Mouse (Mus musculus) urinary bladder, postnatal 4 days (tissue): ENCODE results near the gene Ppp1r9b.
A peak's percentile ranks its signal among the peaks of the same experiment; 100 is the strongest.

Experiments used
- DNase-seq, 2 experiments: peaks; one replicate each; pipeline ENCODE4 v3.0.0; 2021 to 2022; ENCODE audit warnings: low spot score in 2 of 2

Gene Ppp1r9b

GRCm38 (mm10) chr11:95022237-95022992, 31.6 kb downstream of the Ppp1r9b start:
- DNase-seq = no peak

DNA sequence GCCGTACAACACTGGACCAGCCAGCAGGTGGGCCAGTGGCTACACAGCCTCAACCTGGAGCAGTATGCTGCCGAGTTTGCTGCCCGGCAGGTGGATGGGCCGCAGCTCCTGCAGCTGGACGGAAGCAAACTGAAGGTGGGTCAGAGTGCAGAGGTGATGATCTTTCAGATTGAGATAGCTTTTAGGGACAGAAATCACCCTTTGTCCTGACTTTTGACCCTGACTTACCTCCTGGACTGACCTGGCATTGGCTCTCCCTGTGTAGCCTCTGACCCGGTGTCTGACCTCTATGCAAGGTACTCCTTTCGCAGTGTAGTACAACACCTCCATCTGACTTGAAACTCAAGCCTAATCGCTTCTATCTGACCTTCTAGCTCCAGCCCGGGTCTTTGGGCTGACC, 32.6 kb downstream of the Ppp1r9b start:
- no peak for DNase-seq

GRCm38 (mm10) chr11:95024439-95025184, 33.8 kb downstream of the Ppp1r9b start:
- DNase-seq = no peak

DNA sequence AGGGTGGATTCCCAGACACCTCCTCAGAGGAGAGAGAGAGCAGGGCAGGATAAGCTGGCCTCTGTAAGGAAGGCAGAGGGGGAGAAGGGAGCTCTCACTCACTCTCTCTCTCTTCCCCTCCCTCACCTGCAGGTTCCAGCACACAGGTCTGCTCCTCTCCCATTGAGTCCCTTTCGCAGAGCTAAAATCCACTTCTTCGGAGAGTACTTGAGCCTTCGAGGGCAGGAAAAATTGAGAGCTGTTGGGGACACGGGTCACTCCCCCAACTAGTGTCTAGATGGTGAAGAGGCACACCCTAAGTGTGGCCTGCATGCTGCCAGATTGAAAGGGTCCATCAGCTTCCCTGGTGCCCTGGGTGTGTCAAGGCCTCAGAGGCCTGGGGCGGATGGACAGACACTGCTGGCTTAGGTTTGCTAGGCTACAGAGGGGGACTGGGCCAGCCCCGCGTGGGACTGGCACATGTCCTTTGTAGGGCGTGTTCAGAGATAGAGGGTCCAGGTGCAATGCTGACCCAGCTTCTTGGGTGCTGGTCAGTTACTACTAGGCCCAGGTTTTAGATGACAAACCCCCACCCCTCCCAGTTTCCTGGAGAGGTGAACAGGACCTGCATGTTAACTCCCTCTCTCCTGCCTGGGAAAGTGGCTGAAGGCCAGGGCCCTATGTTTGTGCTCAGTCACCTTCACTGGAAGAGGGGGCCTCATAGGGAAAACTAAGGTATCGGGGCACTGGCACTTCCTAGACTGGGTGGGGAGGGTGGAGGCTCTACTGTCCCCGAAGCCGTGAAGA, 34.6 kb downstream of the Ppp1r9b start:
- no peak for DNase-seq

DNA sequence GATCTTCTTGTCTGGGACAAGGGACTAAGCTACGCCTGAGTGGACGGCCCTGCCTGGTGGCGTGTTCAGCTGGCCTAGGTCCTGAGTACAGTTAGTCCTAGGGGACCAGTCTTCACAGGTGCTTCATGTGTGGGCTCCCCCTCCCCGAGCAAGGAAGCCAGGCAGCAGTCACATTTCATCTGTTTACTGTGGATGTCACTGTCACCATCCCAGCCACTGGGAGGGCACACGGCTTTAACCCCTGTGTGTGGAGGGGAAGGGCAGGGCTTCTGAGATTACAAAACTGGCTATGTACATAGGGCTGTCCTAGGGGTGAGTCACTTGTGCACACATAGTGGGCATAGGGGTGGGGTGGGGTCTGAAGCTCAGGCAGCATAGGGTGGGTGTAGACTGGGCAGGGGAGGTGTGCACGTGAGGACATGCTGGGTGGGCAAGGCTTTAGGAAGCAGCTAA, 35.3 kb downstream of the Ppp1r9b start:
- no peak for DNase-seq

DNA sequence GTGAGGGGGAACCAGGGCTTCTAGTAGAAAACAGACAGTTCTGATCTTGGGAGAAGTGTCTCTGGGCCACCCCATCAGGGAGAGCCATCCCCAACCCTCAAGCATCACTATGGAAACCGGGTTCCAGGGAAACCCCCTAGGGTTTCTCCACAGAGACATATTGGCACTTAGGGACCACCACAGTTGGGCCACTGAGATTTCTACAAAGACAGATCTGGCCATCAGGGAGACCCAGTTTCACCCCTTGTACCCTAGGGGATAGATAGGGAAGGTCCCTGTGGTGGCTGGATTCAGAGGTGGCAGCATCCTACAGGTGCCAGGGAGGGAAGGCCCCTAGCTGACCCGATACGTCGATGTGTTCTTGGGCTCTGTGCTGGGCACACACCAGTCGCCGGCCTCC, 36.0 kb downstream of the Ppp1r9b start:
- DNase-seq = no peak

GRCm38 (mm10) chr11:95027850-95028470, 37.1 kb downstream of the Ppp1r9b start:
- no peak for DNase-seq

DNA sequence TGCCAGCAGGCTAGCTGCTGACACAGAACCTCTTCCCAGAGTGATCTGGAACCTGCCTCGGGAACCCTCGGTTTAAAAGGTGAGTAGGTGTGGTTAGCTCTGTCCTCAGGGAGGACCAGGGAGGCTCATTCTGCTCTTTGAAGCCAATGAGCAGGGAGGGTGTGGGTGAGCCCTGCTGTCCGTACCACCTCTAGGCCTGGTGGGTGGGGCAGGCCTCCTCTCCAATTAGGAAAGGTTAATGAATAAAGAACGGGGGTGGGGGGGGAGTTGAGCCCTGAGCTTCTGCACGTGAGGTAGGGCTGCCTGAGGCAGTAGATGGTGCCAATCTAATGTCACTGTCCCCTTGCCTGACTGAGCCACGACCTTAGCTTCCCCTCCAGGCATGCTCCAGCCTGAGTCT, 42.1 kb downstream of the Ppp1r9b start:
- DNase-seq = no peak

- DNase-seq = no peak
Observed at GRCm38 (mm10) chr11:95033617-95034016, 42.8 kb downstream of the Ppp1r9b start.

DNA sequence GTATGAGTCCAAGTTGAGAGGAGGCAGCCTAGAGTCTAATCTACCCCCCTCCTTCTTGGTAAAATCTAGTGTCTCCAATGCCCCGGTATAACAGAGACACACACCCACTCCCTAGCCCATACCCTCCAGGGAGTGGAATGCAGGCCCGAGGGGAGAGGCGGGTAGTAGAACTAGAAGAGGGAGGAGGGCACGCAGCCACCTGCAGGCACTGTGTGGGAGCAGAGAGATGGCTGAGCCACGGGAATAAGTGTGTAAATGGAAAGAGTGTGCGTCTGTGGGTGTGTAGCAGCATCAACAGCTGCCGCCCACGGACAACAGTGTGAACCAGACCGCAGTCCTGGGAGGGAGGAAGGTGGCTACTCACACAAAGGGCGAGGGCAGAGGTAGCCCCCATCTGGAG, 44.1 kb downstream of the Ppp1r9b start:
- no peak for DNase-seq

DNA sequence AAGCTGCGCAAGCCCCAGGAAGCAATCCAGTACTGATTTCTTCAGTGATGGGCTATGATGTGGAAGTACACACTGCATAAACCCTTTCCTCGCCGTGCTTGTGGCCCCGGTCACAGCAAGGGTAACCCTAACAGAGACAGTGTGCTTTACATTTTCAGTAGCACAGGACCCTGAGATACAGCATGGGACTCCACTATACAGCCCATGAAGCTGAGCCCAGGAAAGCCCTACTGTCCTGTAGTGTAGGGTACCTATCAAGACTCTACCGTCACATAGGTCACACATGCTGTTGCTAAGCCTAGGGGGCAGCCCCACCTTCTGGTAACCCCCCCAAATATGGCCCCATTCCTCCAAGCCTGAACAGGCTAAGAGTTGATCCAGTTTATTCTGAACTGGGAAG, 45.7 kb downstream of the Ppp1r9b start:
- no peak for DNase-seq

- DNase-seq = no peak
Observed at GRCm38 (mm10) chr11:95037306-95037705, 46.5 kb downstream of the Ppp1r9b start.

DNA sequence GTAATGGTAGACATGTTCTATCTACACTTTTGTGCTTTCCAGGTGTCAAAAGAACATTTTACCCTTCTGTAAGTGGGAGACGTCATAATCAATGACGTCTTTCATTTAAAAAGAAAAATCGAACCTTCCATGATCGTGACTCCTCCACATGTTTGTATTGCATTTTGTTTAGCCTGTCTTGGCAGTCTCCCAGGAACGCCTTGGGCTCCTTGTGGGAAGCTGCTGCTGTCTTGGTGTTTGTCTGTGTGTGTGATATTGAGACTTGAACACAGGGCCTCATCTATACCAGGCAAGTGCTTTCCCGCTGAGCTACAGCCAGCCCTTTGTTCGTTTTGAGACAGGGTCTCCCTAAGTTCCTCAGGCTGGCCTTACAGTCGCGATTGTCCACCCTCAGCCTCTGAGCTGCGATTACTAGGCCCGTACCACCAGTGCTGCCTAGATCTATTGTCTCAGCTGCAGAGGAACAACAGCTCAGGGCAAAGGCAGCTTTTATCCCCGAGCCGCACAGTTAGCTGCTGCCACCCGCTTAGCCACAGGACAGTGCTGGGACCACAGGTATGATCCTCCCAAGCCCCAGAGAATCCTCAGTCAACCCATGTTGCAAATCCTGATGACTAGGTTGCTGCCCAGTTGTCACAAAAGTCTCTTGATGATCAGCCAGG, 47.5 kb downstream of the Ppp1r9b start:
- no peak for DNase-seq

DNA sequence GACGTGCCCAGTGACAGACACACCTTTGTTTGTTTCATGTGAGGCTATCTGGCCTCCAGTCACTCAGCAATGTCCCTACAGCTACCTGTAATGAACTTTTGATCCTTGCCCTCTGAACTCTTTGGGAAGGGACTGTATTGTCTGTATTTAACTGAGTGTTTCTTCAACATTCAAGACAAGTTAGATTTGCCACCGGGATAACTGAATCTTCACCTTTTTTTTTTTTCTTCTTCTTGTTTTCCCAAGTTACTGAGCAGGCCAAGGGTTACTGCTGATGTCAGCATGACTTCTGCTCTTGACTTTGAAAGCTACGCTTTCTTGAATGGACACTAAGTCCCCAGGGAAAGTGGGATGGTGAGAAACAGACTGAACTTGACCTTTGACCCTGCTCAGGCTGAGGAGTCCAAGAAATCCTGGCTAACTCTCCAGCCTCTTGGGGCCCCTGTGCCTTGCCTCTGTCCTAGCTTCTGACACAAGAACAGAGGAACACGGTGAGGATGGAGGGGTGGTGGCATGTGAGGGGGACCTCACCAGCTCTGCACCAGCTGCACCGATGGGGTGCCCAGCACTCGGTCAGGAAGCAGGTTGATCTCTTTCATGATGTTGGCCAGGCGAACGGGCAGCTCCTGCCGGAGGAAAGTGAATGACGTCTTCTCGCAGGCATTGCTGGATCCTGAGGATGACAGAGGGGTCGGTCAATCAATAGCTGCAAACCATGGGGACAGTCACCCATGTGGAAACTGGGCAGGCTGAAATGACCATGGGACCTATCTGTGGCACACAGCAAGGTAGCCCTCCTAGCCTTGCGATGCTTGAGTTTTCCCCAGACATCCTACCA, 48.2 kb downstream of the Ppp1r9b start:
- DNase-seq = no peak

GRCm38 (mm10) chr11:95039766-95040165, 48.9 kb downstream of the Ppp1r9b start:
- no peak for DNase-seq

DNA sequence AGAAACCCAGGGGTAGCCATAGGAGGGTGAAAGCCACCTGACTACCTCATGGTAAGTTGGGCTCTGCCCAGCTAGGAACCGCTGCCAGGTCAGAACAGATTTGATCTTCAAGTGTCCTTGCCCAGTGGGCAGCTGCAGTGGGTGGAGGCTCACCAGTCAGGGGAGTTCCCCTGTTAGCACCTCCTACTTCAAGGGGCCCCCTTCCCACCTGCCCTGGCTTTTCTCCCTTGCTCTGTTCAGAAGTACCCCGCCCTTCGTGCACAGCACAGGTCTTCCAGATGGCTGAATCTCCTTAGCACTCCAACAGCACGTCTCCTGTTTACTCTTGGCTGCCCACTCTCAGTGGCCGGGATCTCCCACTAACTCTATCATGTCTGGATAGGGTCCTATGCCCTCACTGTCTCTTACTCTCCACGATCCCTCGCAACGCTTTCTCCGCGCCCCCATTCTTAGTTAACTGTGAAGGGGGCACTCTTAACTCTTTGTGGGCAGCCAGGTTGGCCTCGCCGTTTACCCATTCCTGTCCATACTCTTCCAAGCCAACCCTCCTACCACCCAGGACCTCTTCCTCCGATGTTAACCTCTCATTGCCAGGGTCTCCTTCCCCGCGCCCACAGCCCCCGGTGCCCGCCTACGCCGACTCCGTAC, 49.8 kb downstream of the Ppp1r9b start:
- no peak for DNase-seq

GRCm38 (mm10) chr11:95041139-95041609, 50.3 kb downstream of the Ppp1r9b start, which contains the start of gene Pdk2:
Gene Pdk2 (minus strand): TSS chr11:95041354.
- peak; percentile 94 to 97 for DNase-seq

DNA sequence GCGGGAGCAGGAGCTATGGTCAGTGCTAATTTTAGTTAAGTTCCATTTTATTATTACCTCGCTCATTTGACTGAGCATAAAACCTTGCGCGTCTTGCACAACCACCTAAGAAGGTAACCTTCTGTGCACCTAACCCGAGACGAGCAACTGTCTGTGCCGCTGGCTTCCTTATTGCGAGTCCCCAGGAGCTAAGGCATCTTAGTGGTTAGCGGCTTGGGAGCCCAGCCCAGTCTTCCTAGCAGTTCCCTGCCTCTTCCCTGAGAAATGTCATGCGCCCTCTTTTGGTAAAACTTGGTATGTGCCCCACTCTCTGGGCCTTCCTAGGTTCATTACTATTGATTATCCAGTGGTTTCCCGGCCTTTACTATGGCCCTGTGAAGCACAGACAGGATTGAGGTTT, 51.3 kb downstream of the Ppp1r9b start:
- DNase-seq = peak; percentile 68 to 80

DNA sequence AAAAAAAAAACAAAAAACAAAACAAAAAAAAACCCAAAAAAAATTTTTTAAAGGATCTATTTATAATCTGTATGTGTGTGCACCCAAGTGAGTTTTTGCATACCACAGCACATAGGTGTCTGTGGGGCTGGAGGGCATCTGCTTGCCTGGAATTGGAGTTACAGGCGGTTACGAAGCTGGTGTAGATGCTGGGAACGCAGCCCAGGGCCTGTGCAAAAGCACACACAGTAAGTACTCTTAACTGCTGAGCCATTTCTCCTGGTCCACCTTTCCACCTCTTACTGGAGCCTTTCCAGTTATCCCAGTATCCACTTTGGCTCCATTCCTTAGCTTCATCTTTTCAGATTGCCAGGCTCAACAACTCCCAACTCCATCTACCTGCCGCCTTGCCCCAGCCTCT, 52.2 kb downstream of the Ppp1r9b start:
- no peak for DNase-seq

- no peak for DNase-seq
Observed at GRCm38 (mm10) chr11:95043608-95044007, 52.8 kb downstream of the Ppp1r9b start.
